Mouse (Mus musculus) intestine, embryonic 14.5 days (tissue): Measurements from ENCODE around the gene Osbpl11. TPM values are rescaled to one million over a fixed set of nuclear protein-coding genes. Genes with fewer than 3 reads are reported as not detected.

Experiments
- ATAC-seq: fragments of 200-750 bp; cut with Nextera tagmentation; replicated peaks from 2 replicates; pipeline ENCODE4 v1.8.0; 2017; ENCODE audit warnings: low read depth, moderate number of reproducible peaks, moderate TSS enrichment, moderate library complexity; ENCODE audit not compliant: low FRiP score, low TSS enrichment
- DNase-seq: peaks from one replicate; pipeline ENCODE4 v3.0.0-alpha.2; 2018; ENCODE audit warnings: low spot score
- H3K27ac ChIP-seq: fragments of 300-500 bp; sonication (generic); 2 replicates; pipeline ENCODE4 v1.5.1; 2014; ENCODE audit warnings: low read depth, mild to moderate bottlenecking, control low read depth
- H3K27me3 ChIP-seq: fragments of 300-500 bp; sonication (generic); replicated peaks from 2 replicates; pipeline ENCODE4 v1.6.1; 2014; ENCODE audit warnings: low read length, control low read depth; ENCODE audit not compliant: control insufficient read depth, insufficient read depth
- H3K36me3 ChIP-seq: fragments of 300-500 bp; sonication (generic); 2 replicates; pipeline ENCODE4 v1.6.1; 2014; ENCODE audit warnings: low read length, control low read depth; ENCODE audit not compliant: control insufficient read depth, insufficient read depth
- H3K4me1 ChIP-seq: fragments of 300-500 bp; sonication (generic); replicated peaks from 2 replicates; pipeline ENCODE4 v1.6.1; 2014; ENCODE audit warnings: low read length, control low read depth, mixed read lengths; ENCODE audit not compliant: control insufficient read depth, insufficient read depth
- H3K4me2 ChIP-seq: fragments of 300-500 bp; sonication (generic); 2 replicates; pipeline ENCODE4 v1.6.1; 2014; ENCODE audit warnings: low read length
- H3K4me3 ChIP-seq: fragments of 300-500 bp; sonication (generic); 2 replicates; pipeline ENCODE4 v1.5.1; 2014; ENCODE audit warnings: low read depth, low read length, control low read depth, mixed read lengths
- H3K9ac ChIP-seq: fragments of 300-500 bp; sonication (generic); 2 replicates; pipeline ENCODE4 v1.6.1; 2014; ENCODE audit warnings: mild to moderate bottlenecking, low read length
- H3K9me3 ChIP-seq: fragments of 300-500 bp; sonication (generic); 2 replicates; pipeline ENCODE4 v1.6.1; 2016; ENCODE audit warnings: low read length, control low read depth; ENCODE audit not compliant: control insufficient read depth
- WGBS: fragments of 180-500 bp; shearing (Covaris S2); extraction: QIAGEN DNeasy Blood & Tissue Kit; methylation state at CpG from one replicate; pipeline ENCODE4 v1.1.7; 2014; 5-methylcytosine and 5-hydroxymethylcytosine counted together
- polyA plus RNA-seq: library from polyadenylated mRNA; unstranded; fragments of >200 nt; fragmentation: Nextera tagmentation; extraction: Ambion mirVana; gene quantifications from 2 replicates; pipeline ENCODE4 v1.2.1, GENCODE M21; 2014

The Osbpl11 gene
- polyA plus RNA-seq, 1 experiment from 2014 or later, result 14.9 TPM

DNA sequence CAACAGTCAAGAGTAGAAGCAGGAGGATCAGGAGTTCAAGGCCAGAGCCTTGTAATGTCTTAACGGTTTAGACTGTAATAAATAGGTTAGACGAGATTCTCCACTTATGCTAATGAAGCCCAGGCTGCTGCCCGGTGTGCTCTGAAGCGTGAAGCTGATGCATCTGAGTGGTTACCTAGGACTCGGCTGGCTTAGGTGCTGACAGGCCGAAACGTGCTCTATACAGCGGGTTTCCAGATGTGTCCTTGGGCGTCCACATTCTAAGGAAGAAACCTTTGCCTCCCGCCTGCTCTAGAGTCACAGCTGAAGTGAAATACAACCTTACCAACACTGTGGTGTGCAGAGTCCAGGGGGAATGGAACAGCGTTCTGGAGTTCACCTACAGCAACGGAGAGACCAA lies 49.3 kb downstream of the Osbpl11 start:
- Histone ChIP-seq H3K36me3 (peaks cover 76% of the 10 kb centered on the region), H3K4me3 (no peak overlapping the region), H3K27ac (no peak overlapping the region), H3K4me2 (no peak overlapping the region), H3K9me3 (no peaks in the 10 kb centered on the region), H3K4me1 (no peaks in the 10 kb centered on the region), H3K27me3 (no peaks in the 10 kb centered on the region), H3K9ac (no peak overlapping the region)
- no peak for DNase-seq
- 92% methylated on average over 12 of the region's 12 CpGs for WGBS
- ATAC-seq, result no peak

DNA sequence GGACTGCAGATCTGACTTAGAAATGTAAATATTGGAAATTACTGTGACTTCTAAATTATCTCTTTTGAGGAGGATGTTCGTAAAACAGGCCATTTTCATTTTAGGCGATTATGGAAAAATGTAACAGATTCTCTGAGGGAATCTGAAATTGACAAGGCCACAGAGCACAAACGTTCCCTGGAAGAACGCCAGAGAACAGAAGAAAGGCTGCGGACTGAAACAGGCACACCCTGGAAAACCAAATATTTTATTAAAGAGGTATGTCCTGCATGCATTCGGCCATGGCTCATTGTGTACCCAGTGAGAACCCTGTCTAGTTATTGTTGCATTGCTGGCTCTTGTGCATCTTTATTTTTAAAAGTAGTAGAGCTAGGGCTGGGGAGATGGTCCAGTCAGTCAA lies 51.3 kb downstream of the Osbpl11 start:
- Histone ChIP-seq H3K27ac (no peak overlapping the region), H3K9me3 (no peaks in the 10 kb centered on the region), H3K36me3 (peaks cover 81% of the 10 kb centered on the region)

DNA sequence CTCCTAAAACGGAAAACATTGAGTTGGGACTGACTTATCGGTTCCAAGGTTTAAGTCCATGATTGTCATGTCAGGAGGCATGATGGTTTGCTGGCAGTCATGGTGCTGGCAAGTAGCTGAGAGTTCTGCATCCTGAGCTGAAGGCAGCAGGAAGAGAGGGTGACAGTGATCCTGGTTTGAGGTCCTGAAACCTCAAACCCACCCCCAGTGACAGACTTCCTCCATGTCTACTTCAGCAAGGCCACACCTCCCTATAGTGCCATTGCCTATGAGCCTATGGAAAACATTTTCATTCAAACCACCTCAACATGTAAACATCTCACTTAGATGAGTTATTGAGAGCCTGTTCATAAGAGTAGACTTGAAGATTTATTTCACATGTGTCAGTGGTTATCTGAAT lies 54.4 kb downstream of the Osbpl11 start:
- H3K4me1 ChIP-seq, result no peaks in the 10 kb centered on the region
- DNase-seq, result no peak
- no peaks in the 10 kb centered on the region for H3K27me3 ChIP-seq
- H3K36me3 ChIP-seq, result peaks cover 85% of the 10 kb centered on the region
- H3K4me3 ChIP-seq, result no peak overlapping the region
- 93% methylated on average over 2 of the region's 2 CpGs for WGBS
- no peak for ATAC-seq
- no peak overlapping the region for H3K4me2 ChIP-seq
- H3K9ac ChIP-seq, result no peak overlapping the region
- no peak overlapping the region for H3K27ac ChIP-seq
- H3K9me3 ChIP-seq, result no peaks in the 10 kb centered on the region

More for the DNA sequence above, 51.3 kb downstream of the Osbpl11 start:
- WGBS, result 73% methylated on average over 6 of the region's 6 CpGs
- Histone ChIP-seq H3K4me1 (no peaks in the 10 kb centered on the region), H3K9ac (no peak overlapping the region), H3K4me3 (no peak overlapping the region), H3K4me2 (no peak overlapping the region), H3K27me3 (no peaks in the 10 kb centered on the region)
- no peak for DNase-seq
- no peak for ATAC-seq

DNA sequence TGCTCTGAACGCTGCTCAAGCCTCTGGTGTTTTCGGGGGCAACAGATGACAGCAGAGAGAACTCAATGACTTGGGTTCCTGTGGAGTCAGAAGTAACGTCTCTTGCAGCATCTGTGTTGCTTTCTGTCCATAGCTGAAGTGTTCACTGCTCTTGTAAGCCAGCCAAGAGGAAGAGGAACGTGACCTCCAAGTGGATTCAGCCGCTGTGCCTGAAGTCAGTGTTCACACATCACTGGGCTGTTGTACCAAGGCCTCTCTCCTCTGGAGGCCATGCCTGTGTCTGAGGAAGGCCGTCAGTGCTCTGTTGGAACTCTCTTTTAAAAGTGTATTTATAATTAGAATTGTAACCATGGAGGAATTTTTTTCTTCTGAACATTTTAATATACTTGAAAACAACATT lies 57.2 kb downstream of the Osbpl11 start:
- Histone ChIP-seq H3K36me3 (peaks cover 59% of the 10 kb centered on the region), H3K9ac (no peak overlapping the region), H3K9me3 (no peaks in the 10 kb centered on the region), H3K27me3 (no peaks in the 10 kb centered on the region), H3K4me1 (no peaks in the 10 kb centered on the region), H3K27ac (no peak overlapping the region), H3K4me3 (no peak overlapping the region), H3K4me2 (no peak overlapping the region)
- WGBS, result 83% methylated on average over 6 of the region's 6 CpGs
- ATAC-seq (no peak), DNase-seq (no peak)

DNA sequence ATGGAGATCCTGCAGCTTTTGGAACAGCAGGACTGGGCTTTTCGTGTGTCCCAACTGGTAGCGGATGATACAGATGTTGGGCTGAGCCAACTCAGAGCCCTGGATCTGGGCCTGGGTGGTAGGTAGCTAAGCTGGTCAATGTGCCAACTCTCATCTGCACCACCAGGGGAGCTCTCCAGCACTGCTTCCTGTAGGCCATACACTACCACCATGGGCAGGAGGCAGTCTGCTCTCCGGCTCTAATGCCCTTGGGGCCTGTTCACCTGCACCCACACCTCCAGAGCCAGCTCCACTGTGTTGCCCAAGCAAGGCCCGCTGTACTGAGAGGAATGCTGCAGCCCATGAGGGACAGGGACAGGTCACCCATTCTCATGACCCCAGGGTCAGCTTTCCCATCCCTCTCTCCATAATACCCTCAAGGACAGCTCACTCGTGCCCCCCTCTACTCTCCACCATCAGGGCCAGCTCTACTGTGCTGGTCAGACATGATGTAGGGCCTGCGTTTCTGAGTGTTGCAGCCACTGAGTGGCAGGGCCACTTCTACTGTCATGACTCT lies 59.3 kb downstream of the Osbpl11 start:
- no peak overlapping the region for H3K9ac ChIP-seq
- H3K36me3 ChIP-seq, result peaks cover 46% of the 10 kb centered on the region
- H3K4me1 ChIP-seq, result no peaks in the 10 kb centered on the region
- H3K4me2 ChIP-seq, result no peak overlapping the region
- no peaks in the 10 kb centered on the region for H3K9me3 ChIP-seq
- H3K4me3 ChIP-seq, result no peak overlapping the region
- no peak for ATAC-seq
- no peaks in the 10 kb centered on the region for H3K27me3 ChIP-seq
- WGBS, result 92% methylated on average over 6 of the region's 6 CpGs
- no peak for DNase-seq
- no peak overlapping the region for H3K27ac ChIP-seq

DNA sequence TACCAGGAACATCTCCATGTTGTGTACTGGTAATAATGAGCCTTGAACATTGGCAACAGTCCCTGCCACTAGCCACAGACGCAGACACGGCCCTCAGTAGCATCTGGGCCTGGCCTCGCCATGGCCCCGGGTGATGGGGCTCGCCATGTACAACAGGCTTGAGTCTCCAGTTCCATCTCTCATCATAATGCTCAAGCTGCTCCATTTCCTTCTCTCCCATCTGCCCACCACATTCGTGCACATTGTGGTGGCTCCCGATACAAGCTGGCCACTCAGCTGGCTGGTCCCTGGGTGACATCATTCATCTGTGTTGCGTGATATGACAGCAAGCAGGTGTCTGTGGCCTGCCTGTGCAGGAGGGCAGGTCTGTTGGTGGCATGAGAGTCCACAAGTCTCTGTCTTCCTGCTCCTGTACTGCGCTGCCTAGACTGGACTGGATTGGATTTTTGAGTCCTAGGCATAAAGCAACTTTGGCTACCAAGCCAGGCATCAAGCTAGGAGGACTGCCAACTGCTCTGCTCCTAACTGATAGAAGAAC lies 60.1 kb downstream of the Osbpl11 start:
- no peak for DNase-seq
- Histone ChIP-seq H3K27me3 (no peaks in the 10 kb centered on the region), H3K4me1 (no peaks in the 10 kb centered on the region), H3K4me3 (no peak overlapping the region), H3K9me3 (no peaks in the 10 kb centered on the region), H3K9ac (no peak overlapping the region), H3K36me3 (peaks cover 38% of the 10 kb centered on the region), H3K4me2 (no peak overlapping the region), H3K27ac (no peak overlapping the region)
- WGBS, result 94% methylated on average over 9 of the region's 9 CpGs
- no peak for ATAC-seq

DNA sequence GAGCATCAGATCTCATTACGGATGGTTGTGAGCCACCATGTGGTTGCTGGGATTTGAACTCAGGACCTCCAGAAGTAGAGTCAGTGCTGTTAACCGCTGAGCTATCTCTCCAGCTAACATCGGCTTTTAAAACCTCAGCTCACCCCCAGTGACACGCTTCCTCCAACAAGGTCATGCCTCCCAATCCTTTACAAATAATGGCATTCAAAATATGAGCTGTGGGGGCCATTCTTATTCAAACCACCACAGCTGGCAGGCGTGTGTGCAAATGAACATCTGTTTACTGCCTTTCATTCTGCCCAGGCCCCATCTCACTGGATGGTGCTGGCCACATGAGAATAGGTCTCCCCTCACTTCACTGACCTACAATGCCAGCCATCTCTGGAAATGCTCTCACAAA lies 61.7 kb downstream of the Osbpl11 start:
- no peak for DNase-seq
- WGBS, result 96% methylated on average over 5 of the region's 5 CpGs
- no peak overlapping the region for H3K27ac ChIP-seq

DNA sequence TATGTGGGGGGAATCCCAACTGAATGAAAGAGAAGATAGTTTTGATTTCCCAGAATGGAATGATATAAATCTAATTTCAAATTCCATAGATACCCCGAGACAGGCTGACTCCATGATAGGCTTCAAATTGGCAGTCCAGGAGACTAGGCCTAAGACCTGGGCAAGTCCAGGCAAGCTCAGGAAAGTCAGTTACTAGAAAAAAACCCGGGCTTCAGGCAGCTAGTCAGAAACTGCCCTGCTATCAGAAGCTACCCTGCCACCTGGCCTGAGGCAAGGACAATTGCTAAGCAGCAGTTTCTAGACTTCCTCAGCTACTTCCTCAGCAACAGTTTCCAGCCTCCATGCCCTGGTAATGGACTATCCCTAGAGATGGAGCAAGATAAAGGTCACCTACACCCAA lies 62.1 kb downstream of the Osbpl11 start:
- ATAC-seq (no peak), DNase-seq (no peak)
- Histone ChIP-seq H3K27ac (no peak overlapping the region), H3K4me2 (no peak overlapping the region), H3K36me3 (peaks cover 20% of the 10 kb centered on the region), H3K4me1 (peaks cover 1% of the 10 kb centered on the region), H3K27me3 (no peaks in the 10 kb centered on the region), H3K4me3 (no peak overlapping the region), H3K9ac (no peak overlapping the region), H3K9me3 (no peaks in the 10 kb centered on the region)
- 87% methylated on average over 2 of the region's 2 CpGs for WGBS

More for the DNA sequence above, 61.7 kb downstream of the Osbpl11 start:
- Histone ChIP-seq H3K4me2 (no peak overlapping the region), H3K4me1 (no peaks in the 10 kb centered on the region), H3K36me3 (peaks cover 23% of the 10 kb centered on the region), H3K27me3 (no peaks in the 10 kb centered on the region), H3K4me3 (no peak overlapping the region), H3K9me3 (no peaks in the 10 kb centered on the region), H3K9ac (no peak overlapping the region)
- no peak for ATAC-seq

DNA sequence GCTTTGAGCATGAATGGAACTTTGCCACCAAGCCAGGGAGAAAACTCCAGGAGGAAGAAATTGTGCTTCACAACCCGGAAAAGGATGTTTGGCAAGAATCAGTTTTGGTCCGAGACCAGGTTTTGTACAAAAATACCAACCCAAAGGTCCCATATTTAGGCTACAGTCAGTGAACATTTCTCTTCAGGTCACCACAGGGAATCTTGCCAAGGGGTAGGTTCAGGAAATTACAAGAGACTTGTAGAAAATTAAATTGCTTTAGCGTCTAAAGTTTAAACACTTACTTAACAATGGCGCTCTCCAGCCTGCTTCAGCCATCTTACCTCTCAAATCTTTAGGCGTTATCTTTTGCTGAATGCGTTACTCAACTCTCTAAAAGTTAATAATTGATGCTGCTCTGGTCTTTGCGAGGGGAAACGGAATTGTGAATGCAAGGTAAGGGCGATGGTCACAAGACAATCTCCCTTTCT lies 65.8 kb downstream of the Osbpl11 start:
- no peaks in the 10 kb centered on the region for H3K27me3 ChIP-seq
- H3K9ac ChIP-seq, result peak overlapping the region; percentile 93
- no peaks in the 10 kb centered on the region for H3K36me3 ChIP-seq
- H3K27ac ChIP-seq, result peak overlapping the region; percentile 86
- H3K9me3 ChIP-seq, result no peaks in the 10 kb centered on the region
- ATAC-seq, result peak; percentile 17
- peak overlapping the region; percentile 96 for H3K4me3 ChIP-seq
- DNase-seq, result peak; percentile 59
- peak overlapping the region; percentile 77 for H3K4me2 ChIP-seq
- WGBS, result 16% methylated on average over 9 of the region's 9 CpGs
- H3K4me1 ChIP-seq, result peaks cover 9% of the 10 kb centered on the region
